Mouse (Mus musculus) intestine, embryonic 16.5 days (tissue): ENCODE measurements around the gene Nol4l. TPM values are rescaled to one million over a fixed set of nuclear protein-coding genes. Genes with fewer than 3 reads are reported as not detected.

Source experiments
- ATAC-seq: fragments of 200-750 bp; cut with Nextera tagmentation; 2 replicates; pipeline ENCODE4 v1.8.0; 2017; ENCODE audit warnings: moderate TSS enrichment, moderate library complexity
- H3K27ac ChIP-seq: fragments of 300-500 bp; sonication (generic); 2 replicates; pipeline ENCODE4 v1.5.1; 2014; ENCODE audit warnings: mild to moderate bottlenecking, low read length
- H3K27me3 ChIP-seq: fragments of 300-500 bp; sonication (generic); replicated peaks from 2 replicates; pipeline ENCODE4 v1.6.1; 2014; ENCODE audit warnings: low read length, control low read depth, mixed read lengths; ENCODE audit not compliant: control insufficient read depth, insufficient read depth
- H3K36me3 ChIP-seq: fragments of 300-500 bp; sonication (generic); 2 replicates; pipeline ENCODE4 v1.6.1; 2014; ENCODE audit warnings: low read length, control low read depth; ENCODE audit not compliant: control insufficient read depth, insufficient read depth
- H3K4me1 ChIP-seq: fragments of 300-500 bp; sonication (generic); 2 replicates; pipeline ENCODE4 v1.6.1; 2014; ENCODE audit warnings: low read length, control low read depth, mixed read lengths; ENCODE audit not compliant: control insufficient read depth, insufficient read depth
- H3K4me2 ChIP-seq: fragments of 300-500 bp; sonication (generic); 2 replicates; pipeline ENCODE4 v1.6.1; 2014; ENCODE audit warnings: low read depth, low read length, control low read depth
- H3K4me3 ChIP-seq: fragments of 300-500 bp; sonication (generic); 2 replicates; pipeline ENCODE4 v1.5.1; 2014; ENCODE audit warnings: mild to moderate bottlenecking, low read length
- H3K9ac ChIP-seq: fragments of 300-500 bp; sonication (generic); 2 replicates; pipeline ENCODE4 v1.6.1; 2014; ENCODE audit warnings: low read depth, low read length
- H3K9me3 ChIP-seq: fragments of 300-500 bp; sonication (generic); 2 replicates; pipeline ENCODE4 v1.6.1; 2016; ENCODE audit warnings: low read length, control low read depth; ENCODE audit not compliant: control insufficient read depth
- WGBS: fragments of 180-500 bp; shearing (Covaris S2); extraction: QIAGEN DNeasy Blood & Tissue Kit; methylation state at CpG from one replicate; pipeline ENCODE4 v1.1.7; 2014; 5-methylcytosine and 5-hydroxymethylcytosine counted together
- polyA plus RNA-seq: library from polyadenylated mRNA; unstranded; fragments of >200 nt; fragmentation: Nextera tagmentation; extraction: Ambion mirVana; gene quantifications from 2 replicates; pipeline ENCODE4 v1.2.1, GENCODE M21; 2015

Nol4l gene
- polyA plus RNA-seq, 1 experiment from 2014 or later, result 28.6 TPM

GRCm38 (mm10) chr2:153408971-153409370 lies 120.8 kb downstream of the Nol4l start:
- Histone ChIP-seq H3K27ac (no peak overlapping the region), H3K36me3 (peaks cover 19% of the 10 kb centered on the region)

GRCm38 (mm10) chr2:153406882-153407281 lies 122.9 kb downstream of the Nol4l start:
- Histone ChIP-seq H3K4me3 (no peak overlapping the region), H3K27me3 (no peaks in the 10 kb centered on the region), H3K9ac (no peak overlapping the region), H3K4me2 (no peak overlapping the region), H3K9me3 (no peaks in the 10 kb centered on the region), H3K27ac (no peak overlapping the region), H3K4me1 (peaks cover 9% of the 10 kb centered on the region), H3K36me3 (peaks cover 19% of the 10 kb centered on the region)
- no peak for ATAC-seq
- WGBS, result 80% methylated on average over 6 of the region's 6 CpGs

More at GRCm38 (mm10) chr2:153408971-153409370, 120.8 kb downstream of the Nol4l start:
- H3K9ac ChIP-seq, result no peak overlapping the region
- H3K4me3 ChIP-seq, result no peak overlapping the region
- H3K4me1 ChIP-seq, result peaks cover 9% of the 10 kb centered on the region
- WGBS, result 67% methylated on average over 3 of the region's 3 CpGs
- no peaks in the 10 kb centered on the region for H3K9me3 ChIP-seq
- ATAC-seq, result no peak
- H3K27me3 ChIP-seq, result no peaks in the 10 kb centered on the region
- H3K4me2 ChIP-seq, result no peak overlapping the region

GRCm38 (mm10) chr2:153404882-153405281 lies 124.9 kb downstream of the Nol4l start:
- Histone ChIP-seq H3K36me3 (peaks cover 16% of the 10 kb centered on the region), H3K9me3 (no peaks in the 10 kb centered on the region), H3K4me3 (no peak overlapping the region), H3K4me2 (no peak overlapping the region), H3K27me3 (no peaks in the 10 kb centered on the region), H3K27ac (peak overlapping the region; percentile 54), H3K4me1 (peaks cover 9% of the 10 kb centered on the region), H3K9ac (no peak overlapping the region)
- ATAC-seq, result peak; percentile 82
- WGBS, result 58% methylated on average over 3 of the region's 3 CpGs

GRCm38 (mm10) chr2:153404062-153404461 lies 125.7 kb downstream of the Nol4l start:
- no peak for ATAC-seq
- Histone ChIP-seq H3K27me3 (no peaks in the 10 kb centered on the region), H3K9ac (no peak overlapping the region), H3K4me1 (peaks cover 9% of the 10 kb centered on the region), H3K27ac (no peak overlapping the region), H3K36me3 (peaks cover 21% of the 10 kb centered on the region), H3K4me2 (no peak overlapping the region), H3K9me3 (no peaks in the 10 kb centered on the region), H3K4me3 (no peak overlapping the region)
- 84% methylated on average over 3 of the region's 3 CpGs for WGBS

- Histone ChIP-seq H3K4me1 (peaks cover 1% of the 10 kb centered on the region), H3K36me3 (peaks cover 44% of the 10 kb centered on the region), H3K4me2 (no peak overlapping the region), H3K9ac (no peak overlapping the region), H3K27ac (no peak overlapping the region), H3K4me3 (no peak overlapping the region), H3K27me3 (no peaks in the 10 kb centered on the region), H3K9me3 (no peaks in the 10 kb centered on the region)
- WGBS, result 87% methylated on average over 15 of the region's 15 CpGs
- ATAC-seq, result no peak
These were observed 130.6 kb downstream of the Nol4l start for GRCm38 (mm10) chr2:153399166-153399565.

GRCm38 (mm10) chr2:153397790-153398515 lies 131.8 kb downstream of the Nol4l start:
- no peaks in the 10 kb centered on the region for H3K27me3 ChIP-seq
- peaks cover 55% of the 10 kb centered on the region for H3K36me3 ChIP-seq
- ATAC-seq, result no peak
- no peak overlapping the region for H3K27ac ChIP-seq
- WGBS, result 92% methylated on average over 11 of the region's 11 CpGs
- H3K9me3 ChIP-seq, result no peaks in the 10 kb centered on the region
- H3K9ac ChIP-seq, result no peak overlapping the region
- no peak overlapping the region for H3K4me2 ChIP-seq
- no peak overlapping the region for H3K4me3 ChIP-seq
- no peaks in the 10 kb centered on the region for H3K4me1 ChIP-seq

- WGBS, result 92% methylated on average over 10 of the region's 10 CpGs
- no peak for ATAC-seq
These were observed 136.7 kb downstream of the Nol4l start for GRCm38 (mm10) chr2:153393045-153393444.

GRCm38 (mm10) chr2:153389831-153390230 lies 139.9 kb downstream of the Nol4l start:
- Histone ChIP-seq H3K4me1 (no peaks in the 10 kb centered on the region; the same call in 1 of the 2 replicates), H3K36me3 (peaks cover 29% of the 10 kb centered on the region), H3K9me3 (no peaks in the 10 kb centered on the region), H3K4me3 (no peak overlapping the region), H3K27ac (no peak overlapping the region), H3K9ac (no peak overlapping the region), H3K4me2 (no peak overlapping the region), H3K27me3 (no peaks in the 10 kb centered on the region)
- 94% methylated on average over 2 of the region's 2 CpGs for WGBS
- no peak for ATAC-seq

More at GRCm38 (mm10) chr2:153393045-153393444, 136.7 kb downstream of the Nol4l start:
- no peaks in the 10 kb centered on the region; the same call in 1 of the 2 replicates for H3K4me1 ChIP-seq
- H3K4me3 ChIP-seq, result no peak overlapping the region
- peaks cover 45% of the 10 kb centered on the region for H3K36me3 ChIP-seq
- no peak overlapping the region for H3K27ac ChIP-seq
- H3K9ac ChIP-seq, result no peak overlapping the region
- H3K4me2 ChIP-seq, result no peak overlapping the region
- H3K27me3 ChIP-seq, result no peaks in the 10 kb centered on the region
- H3K9me3 ChIP-seq, result no peaks in the 10 kb centered on the region

- no peak overlapping the region for H3K27ac ChIP-seq
- WGBS, result 89% methylated on average over 1 of the region's 1 CpGs
- no peak overlapping the region for H3K4me2 ChIP-seq
- H3K4me1 ChIP-seq, result no peaks in the 10 kb centered on the region
- no peak overlapping the region for H3K9ac ChIP-seq
- H3K36me3 ChIP-seq, result no peaks in the 10 kb centered on the region; the same call in 1 of the 2 replicates
- no peak for ATAC-seq
- no peaks in the 10 kb centered on the region for H3K9me3 ChIP-seq
- H3K4me3 ChIP-seq, result no peak overlapping the region
- no peaks in the 10 kb centered on the region for H3K27me3 ChIP-seq
These were observed 149.3 kb downstream of the Nol4l start for GRCm38 (mm10) chr2:153380479-153380878.
